Mouse (Mus musculus) right cerebral cortex, adult 2 months (tissue): ENCODE results near the gene Aprt.
A peak's percentile ranks its signal among the peaks of the same experiment; 100 is the strongest.
"Not testable (repeated sequence)": the region's sequence is repeated elsewhere in the genome, so short reads cannot be mapped to it uniquely, and the experiment has no call there.

ENCODE experiments used
- DNase-seq, 2 experiments: peaks; one replicate each; pipeline ENCODE4 v3.0.0; 2021 to 2022; ENCODE audit warnings: low spot score in 2 of 2

Gene Aprt

DNA sequence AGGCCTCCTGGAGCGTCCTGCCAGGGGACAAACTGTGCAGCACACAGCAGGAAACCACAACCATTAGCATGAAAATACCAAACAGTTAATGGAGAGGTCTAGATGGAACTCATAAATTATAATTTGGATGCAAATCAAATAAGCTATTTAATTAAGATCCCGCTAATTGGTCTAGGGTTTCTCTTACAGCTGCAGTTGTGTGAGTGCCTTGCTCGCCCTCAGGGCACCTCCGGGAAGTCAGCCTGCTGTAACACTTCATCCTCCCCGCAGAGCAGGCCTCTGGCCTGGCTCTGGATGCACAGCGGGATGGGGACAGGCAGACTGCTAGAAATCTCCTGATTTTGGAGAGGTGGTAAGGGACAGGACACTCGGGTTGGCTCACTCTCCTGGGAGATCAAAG lies 9.5 kb upstream of the Aprt start:
- DNase-seq = no peak

DNA sequence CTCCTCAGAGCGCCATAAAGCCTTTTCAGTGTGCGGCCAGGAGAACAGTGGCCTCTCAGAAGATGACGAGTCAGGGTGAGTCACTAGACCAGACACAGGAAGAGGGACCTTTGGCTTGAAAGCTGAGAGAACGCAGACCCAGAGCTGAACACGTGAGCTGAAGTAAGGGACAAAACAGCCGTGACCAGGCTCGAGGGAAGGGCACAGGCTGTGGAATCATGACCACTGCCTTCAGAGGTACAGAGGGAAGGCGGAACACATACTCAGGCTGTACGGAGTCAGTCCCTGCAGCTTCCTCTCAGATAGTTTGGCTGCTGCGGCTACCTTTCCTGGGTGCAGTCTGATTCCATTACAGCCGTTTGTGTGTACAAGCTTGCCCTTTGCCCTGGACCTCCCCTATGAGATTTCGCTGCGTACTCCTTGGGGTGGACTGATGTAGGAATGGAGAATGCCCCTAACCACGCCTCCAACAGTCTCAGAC lies 8.7 kb upstream of the Aprt start:
- DNase-seq = no peak

DNA sequence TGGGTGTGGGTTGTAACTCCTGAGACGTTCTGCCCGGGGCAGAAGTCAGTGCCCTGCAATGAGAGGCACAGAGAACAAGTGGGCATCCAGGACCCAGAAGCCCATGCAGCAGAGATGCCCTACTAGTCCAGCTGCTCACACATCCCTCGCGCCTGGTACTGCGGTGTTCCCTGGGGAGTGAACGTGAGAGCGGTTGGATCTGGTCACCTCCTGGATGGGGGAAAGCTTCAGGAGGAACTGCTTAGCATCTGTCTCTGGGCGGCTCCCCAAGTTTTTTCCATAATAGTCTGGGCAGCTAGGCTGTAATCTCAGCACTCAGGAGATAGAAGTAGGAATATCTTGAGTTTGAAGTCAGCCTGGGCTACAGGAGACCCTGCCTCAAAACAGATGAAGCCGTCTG lies 8.3 kb upstream of the Aprt start:
- DNase-seq = no peak

DNA sequence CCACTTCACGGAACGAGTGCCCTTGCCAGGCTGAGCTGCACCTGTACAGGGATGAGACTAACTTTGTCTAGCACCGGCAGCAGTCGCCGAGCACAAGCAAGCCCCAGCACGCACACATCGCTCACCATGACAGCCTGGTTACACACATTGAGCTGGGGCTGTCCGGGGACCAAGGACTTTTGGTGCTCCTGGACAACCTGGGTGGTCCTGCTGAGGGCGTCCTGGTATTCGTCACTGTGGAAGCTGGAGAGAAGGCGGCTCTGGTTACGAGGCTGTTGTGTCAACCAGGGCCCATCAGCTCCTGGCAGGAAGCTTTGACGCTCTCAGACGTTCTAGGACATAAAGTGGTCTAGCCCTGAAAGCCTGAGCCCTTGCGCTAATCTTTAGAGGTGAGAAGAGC lies 4.2 kb upstream of the Aprt start:
- DNase-seq = no peak

DNA sequence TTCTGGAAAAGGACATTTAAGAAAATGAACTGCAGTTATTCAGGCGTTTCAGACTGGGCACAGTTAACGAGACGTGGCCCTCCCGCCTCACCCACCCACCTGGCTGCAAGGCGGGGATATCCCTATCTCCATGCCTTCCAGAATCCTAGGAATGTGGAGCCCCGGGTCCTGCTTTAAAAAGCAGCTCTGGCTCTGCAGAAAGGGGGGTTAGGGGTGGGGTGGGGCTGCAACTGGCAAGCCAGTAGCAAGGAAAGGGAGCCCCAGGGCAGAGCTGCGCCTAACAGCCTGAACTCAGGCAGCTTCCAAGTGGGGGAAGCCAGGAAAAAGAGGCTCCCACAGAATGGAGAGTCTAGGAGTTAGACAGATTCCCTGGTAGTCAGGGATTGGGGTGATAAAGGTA lies 2.5 kb upstream of the Aprt start:
- DNase-seq = no peak

DNA sequence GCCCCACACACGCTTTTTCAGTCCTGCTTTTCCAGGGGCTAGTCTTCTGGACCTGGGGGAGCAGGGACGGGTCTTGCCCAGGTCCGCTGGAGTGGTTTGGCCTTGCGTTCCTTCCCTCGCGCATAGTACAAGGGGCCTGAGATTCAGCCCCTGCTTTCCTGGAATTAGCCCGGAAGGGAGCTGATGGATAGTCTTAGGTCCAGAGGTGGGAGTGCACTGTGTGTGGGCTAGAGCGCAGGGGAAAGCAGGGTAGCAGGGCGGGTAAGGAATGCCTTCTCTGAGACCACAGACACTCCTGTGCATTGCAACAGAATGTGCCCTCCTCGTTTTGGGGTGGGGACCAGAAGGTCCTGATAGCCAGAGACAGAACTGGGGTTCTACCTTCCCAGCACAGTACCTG lies 407 bp upstream of the Aprt start:
- DNase-seq = no peak

DNA sequence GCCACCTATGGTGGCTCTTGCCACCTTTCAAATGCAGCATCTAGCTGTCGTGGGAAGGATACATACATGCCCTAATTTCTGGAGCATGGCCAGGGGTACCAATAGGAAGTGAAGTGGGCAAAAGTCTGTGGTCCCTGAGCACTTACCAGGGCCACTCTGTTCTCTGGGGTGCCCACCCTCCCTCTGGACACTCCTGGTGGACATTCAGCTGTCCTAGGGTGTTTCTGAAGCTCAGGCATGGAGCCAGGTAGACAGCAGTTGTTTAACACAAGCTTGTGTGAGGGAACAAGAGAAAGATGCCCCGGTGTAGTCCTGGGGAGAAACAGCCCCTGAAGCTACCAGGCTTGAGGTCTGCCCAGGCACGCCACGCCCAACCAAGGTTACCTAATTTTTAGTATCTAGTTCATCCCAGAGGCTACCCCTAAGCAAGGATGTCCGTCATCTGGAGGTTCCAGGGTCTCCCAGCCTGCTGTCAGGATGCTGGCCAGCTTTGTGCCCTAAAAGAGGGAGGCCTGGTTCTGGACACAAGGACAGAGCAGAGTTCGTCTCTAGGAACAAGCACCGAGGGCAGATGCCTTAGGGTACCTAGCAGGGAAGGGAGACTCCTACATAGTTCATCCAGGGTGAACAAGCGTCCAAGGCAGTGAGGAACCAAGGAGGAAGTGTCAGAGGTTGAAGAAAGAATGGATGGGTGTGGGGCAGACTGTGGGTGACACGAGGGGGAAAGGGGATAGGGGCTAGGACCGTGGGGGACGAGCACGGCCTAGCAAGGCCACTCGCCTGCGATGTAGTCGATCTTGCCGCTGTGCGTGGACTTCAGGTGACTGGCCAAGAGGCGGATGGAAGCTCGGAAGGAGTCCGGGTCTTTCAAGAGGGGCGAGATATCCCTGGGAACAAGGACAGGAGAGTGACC lies 718 bp downstream of the Aprt start:
- no peak for DNase-seq

DNA sequence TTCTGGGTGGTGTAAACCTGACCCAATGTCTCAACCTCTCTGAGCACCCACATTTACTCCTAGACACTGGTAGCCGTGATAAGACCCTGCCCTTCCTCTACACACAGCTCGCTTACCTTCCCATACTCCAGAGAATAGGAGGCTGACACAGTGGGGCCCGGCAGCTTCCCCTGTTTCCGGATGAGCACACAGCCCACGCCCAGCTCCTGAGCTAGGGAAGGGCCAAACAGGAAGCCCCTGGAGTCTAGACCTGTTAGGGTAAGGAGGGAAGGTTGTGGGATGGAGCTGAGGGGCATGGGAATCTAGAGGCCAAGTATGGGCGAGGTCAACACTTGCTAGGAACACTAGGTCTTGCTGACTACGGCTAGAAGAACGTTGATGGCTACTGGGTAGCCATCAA lies 1.4 kb downstream of the Aprt start:
- no peak for DNase-seq

DNA sequence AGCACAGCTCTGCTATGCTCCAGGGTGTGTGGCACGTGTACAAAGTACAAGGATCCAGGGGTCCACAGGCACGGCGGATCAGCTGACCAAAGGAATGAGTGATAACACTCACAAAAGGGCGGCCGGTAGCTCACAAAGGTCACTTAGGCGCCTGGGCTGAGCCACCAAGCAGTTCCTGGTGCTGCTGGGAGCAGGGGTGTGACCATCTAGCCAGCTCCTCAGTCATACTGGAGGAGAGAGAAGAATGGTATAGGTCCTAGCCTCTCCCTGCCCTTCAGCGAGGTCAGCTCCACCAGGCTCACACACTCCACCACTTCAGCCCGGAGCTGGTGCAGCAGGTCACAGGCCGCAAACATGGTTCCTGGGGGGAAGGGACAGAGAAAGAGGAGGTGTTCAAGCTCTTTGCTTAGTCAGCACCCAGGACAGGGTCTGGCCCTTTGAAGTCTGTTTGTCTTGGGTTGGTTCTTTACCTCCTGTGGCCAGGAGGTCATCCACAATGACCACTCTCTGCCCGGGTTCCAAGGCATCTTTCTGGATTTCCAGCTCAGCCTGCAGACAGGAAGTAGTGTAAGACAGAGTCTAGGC lies 1.9 kb downstream of the Aprt start:
- no peak for DNase-seq

DNA sequence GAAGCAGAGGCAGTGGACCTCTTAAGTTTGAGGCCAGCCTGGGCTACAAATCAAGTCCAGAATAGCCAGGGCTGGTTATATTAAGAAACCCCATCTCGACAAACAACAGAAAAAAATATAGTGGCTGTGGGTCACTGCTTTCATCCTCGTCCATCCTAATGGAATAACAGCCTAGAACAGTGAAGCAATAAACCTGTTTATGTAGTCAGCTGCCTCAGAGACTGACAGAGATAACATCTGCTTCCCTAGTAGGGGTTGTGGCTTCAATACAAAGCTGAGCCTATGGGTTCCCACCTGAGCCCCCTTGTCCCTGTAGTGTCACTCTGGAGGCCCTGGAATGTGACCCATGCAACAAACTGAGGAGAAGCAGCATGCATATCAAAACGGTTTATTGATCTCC lies 2.4 kb downstream of the Aprt start:
- no peak for DNase-seq

DNA sequence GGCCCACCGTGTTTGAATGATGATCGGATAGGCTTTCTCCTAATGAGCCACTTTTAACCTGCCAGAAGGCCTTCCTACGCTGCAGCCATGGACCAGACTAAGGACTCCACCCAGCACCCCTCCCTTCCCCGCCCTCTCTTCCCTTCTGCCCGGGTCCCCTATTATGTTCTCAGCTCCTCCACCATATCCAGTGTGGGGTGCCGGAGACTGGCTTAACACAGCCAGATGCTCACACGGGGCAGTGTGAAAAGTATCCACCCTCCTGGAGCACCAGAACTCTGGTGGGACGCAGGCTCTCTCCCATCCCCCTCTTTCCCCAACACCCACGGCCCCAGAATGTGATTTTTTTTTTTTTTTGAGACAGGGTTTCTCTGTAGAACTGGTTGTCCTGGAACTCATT lies 3.1 kb downstream of the Aprt start:
- DNase-seq = no peak

DNA sequence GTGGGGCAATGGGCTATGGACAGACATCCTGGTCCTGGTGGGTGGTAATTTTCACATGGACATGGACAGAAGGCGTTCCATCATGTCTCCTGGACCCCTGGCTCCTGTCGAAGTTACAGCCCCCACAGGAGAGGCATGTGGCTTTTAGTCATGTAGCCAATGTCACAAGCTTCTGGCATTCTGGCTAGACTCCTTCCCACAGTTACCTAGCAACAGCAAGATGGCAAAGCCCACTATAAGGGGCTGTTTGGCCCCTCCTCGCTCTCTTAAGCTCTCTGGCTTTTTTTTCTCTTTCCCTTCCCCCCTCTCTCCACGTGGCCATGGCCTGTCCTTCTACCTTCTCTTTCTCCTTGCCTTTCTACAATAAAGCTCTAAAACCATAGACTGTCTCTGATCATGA lies 3.5 kb downstream of the Aprt start:
- not testable (repeated sequence) for DNase-seq

DNA sequence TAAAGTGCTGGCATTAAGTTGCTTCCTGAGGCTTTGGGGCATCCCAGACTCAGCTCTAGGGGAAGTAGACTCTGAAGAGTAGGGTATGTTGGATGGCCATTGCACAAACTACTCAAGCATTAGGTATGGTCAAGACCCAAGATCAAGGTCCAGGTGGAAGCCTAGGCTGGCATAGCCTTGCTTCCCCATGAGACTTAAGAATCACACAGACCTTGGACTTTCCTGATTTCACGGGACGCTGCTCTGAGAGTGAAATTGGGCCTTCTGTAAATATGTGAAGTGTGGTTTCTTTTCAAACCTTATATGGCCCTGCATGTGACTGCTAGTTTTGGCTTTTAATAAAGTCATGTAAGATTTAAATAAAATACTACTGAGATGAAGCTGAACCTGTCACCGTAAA lies 4.0 kb downstream of the Aprt start:
- DNase-seq = no peak

DNA sequence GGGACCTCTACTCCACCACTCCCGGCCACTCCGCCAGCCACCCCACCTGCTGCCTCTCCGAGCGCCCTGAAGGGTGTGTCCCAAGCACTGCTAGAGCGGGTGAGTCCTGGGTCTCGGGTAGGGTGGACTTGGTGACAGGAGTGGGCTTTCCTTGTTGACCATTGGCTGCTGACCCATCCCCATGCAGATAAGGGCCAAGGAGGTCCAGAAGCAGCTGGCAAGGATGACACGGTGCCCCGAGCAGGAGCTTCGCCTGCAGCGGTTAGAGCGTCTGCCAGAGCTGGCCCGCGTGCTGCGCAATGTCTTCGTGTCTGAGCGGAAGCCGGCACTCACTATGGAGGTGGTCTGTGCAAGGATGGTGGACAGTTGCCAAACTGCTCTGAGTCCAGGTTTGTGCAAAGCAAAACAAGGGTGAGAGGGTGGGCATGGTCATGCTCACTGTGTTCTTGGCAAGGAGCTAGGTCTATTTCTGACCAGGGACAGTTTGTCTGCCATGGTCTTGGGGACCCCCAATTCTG lies 4.9 kb downstream of the Aprt start:
- DNase-seq = no peak

DNA sequence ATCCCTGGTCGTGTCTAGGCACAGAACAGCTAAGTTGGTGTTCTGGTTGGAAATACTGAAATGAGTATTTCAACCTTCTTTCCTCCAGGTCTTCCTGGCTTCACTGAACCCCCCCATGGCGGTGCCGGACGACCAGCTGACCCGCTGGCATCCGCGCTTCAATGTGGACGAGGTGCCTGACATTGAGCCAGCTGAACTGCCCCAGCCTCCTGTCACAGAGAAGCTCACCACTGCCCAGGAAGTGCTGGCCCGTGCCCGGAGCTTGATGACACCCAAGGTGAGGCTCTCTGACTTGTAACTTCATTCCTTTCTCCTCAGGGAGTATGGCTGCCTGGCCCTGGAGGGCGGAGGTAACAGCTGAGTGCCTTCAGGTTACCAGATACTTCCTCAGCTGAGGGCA lies 5.6 kb downstream of the Aprt start:
- DNase-seq = no peak

DNA sequence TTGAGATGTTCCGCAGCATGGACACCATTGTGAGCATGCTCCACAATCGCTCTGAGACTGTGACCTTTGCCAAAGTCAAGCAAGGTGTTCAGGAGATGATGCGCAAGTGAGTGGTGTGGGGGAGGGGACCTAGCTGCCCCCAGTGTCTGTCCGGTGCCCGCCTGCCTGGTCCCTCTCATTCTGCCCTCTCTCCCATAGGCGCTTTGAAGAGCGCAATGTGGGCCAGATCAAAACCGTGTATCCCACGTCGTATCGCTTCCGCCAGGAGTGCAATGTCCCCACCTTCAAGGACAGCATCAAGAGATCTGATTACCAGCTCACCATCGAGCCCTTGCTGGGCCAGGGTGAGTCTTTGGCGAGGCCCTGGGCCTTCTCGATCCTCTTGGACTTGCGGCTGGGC lies 6.7 kb downstream of the Aprt start:
- no peak for DNase-seq

DNA sequence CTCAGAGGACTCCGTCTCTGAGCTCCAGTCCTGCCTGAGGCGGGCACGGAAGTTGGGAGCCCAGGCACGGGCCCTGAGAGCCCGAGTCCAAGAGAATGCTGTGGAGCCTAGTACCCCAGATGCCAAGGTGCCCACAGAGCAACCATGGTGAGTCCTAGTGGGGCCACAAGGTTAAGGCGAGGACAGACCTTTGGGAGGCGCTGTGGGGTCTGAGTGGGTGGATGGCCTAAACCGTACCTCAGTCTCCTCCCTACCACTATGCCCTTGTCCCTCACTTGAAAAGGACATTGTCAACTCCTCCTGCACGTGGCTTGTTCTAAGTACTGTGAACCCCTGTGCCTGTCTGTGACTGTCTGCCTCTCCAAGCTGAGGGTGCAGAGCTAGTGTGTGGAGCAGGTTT lies 7.4 kb downstream of the Aprt start:
- DNase-seq = no peak

DNA sequence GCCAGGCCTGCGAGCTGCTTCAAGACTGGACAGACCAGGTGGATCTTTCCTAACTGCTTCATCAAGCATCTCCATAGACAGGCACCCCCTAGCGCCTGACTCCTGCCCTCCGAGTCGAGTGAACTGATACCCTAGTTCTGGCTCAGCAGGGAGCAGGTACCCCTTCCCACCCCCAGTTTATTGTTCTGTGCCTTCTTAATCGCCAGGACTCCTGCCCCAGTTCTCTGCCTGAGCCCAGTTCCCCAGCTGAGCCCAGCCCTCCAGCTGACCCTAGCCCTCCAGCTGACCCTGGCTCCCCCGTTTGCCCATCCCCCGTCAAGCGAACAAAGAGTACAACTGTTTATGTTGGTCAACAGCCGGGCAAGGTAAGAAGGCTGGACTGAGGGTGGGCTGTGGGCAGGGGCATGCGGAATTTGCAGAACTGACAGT lies 7.8 kb downstream of the Aprt start:
- DNase-seq = no peak

DNA sequence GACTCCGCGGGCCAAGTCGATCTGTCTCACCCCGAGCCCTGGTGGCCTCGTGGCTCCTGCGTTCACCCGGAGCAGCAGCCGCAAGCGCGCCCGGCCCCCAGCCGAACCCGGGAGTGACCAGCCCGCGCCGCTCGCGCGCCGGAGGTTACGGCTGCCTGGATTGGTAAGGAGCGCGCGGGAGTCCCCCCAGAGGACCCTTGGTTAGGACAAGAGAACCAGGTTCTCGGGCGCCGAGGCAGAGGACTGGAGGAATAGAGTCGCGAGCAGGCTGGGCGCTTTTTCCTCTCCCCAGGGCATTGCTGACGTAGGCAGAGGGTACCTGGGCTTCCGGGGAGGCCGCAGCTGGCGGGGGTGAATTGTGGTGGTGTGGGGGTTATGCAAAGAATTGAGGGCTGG lies 8.6 kb downstream of the Aprt start:
- no peak for DNase-seq

DNA sequence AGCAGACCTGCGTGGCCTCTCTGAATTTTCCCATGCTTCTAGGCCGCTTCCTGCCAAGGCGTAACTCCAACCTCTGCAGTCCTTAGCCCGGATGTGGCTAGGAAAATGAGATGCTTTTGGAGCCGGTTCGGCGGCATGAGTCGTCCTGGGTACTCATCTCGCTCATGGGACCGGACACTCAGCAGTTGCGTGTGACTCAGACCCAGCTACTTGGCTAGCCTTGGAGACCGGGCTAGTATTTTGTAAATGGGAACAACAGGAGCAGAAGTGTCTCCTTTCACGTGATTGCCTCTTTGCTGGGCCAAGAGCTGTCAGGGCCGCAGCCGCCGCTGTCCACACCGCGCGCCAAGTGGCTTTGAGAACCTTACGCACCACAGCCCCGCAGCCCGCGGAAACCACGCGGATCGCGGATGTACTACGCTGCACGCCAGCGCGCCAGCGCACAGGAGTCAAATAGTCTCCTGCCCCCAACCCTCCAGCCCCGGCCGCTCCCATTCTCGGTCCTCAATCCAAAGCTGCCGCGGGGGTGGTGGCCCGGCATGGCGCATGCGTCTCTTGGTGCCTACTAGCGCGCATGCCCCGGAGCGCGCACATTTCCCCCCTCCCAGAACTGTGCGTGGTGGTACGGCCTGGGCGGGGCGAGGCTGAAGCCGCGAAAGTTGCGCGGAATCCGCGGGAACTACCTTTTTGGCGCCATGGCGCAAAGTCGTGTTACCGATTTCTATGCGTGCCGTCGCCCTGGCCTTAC lies 9.2 kb downstream of the Aprt start, which contains the start of gene Cdt1:
Gene Cdt1 (plus strand): TSS at position 655 of the 748 bp plus-strand sequence.
- DNase-seq = peak; percentile 96 to 97

DNA sequence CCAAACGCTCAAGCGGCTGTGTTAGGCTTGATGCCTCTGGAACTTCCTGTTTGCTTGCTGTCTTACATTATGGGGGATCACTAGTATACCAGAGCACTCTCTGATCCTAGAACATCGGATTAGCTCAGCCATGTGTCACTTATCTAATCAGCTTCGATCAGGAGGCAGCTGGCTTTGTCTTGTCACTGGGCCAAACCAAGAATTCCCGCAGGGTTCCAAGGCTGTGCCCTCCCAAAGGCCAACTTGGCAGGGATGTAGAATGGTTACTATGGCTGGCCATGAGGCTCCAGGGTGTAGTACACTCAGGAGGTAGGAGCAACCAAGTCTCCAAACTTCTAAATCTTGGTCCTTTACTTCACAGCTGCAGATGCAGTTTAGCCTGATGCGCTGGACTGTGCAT lies 9.9 kb downstream of the Aprt start:
- DNase-seq = no peak
